ENCODE assay signal across 20 mouse cellular contexts in genomic region chr10:9338207-9338801, GRCm38 (mm10).
DNase-seq lines count a peak whose midpoint lies in the region; ATAC-seq lines count a peak whose summit lies in the region.
"Had no signal": no experiment of that assay in that cellular context is flagged by ENCODE, and none has a peak within 500 bp of the region (broad histone marks: within the 10 kb centered on the region; RNA-seq: fewer than 3 reads in every experiment).

No protein-coding gene starts in this region.

- H3K27ac ChIP-seq in forebrain, embryonic 14.5 days (ENCODE audit: low read depth, low read length), result no peak overlapping the region
- H3K27ac ChIP-seq in forebrain, embryonic 15.5 days (replicated peaks), result no peak overlapping the region
- no peak overlapping the region for H3K27ac ChIP-seq in hindbrain, embryonic 12.5 days
- H3K27ac ChIP-seq in hindbrain, embryonic 14.5 days, result no peak overlapping the region
- H3K27ac ChIP-seq in neural tube, embryonic 11.5 days (ENCODE audit: low read depth, low read length), result no peak overlapping the region
- H3K27ac ChIP-seq in neural tube, embryonic 15.5 days (replicated peaks), result no peak overlapping the region
- H3K27ac ChIP-seq: embryonic facial prominence, embryonic 10.5 days; hindbrain, embryonic 15.5 days had no signal

- H3K9ac ChIP-seq in forebrain, embryonic 14.5 days (ENCODE audit: low read length), result no peak overlapping the region
- no peak overlapping the region for H3K9ac ChIP-seq in forebrain, embryonic 15.5 days (replicated peaks)
- H3K9ac ChIP-seq in hindbrain, embryonic 12.5 days, result no peak overlapping the region
- no peak overlapping the region for H3K9ac ChIP-seq in hindbrain, embryonic 14.5 days
- H3K9ac ChIP-seq in neural tube, embryonic 11.5 days (ENCODE audit: low read length), result no peak overlapping the region
- H3K9ac ChIP-seq in neural tube, embryonic 15.5 days (replicated peaks), result no peak overlapping the region
- H3K9ac ChIP-seq: heart, embryonic 12.5 days; hindbrain, embryonic 15.5 days had no signal

- H3K4me3 ChIP-seq in forebrain, embryonic 14.5 days (ENCODE audit: low read depth, low read length), result no peak overlapping the region
- no peak overlapping the region for H3K4me3 ChIP-seq in forebrain, embryonic 15.5 days
- no peak overlapping the region for H3K4me3 ChIP-seq in hindbrain, embryonic 12.5 days
- no peak overlapping the region for H3K4me3 ChIP-seq in hindbrain, embryonic 14.5 days (replicated peaks; ENCODE audit: low read length)
- H3K4me3 ChIP-seq in neural tube, embryonic 11.5 days (ENCODE audit: low read depth, low read length), result no peak overlapping the region
- no peak overlapping the region for H3K4me3 ChIP-seq in neural tube, embryonic 15.5 days (replicated peaks)
- H3K4me3 ChIP-seq: embryonic facial prominence, embryonic 10.5 days; heart, embryonic 12.5 days; hindbrain, embryonic 15.5 days had no signal

- ATAC-seq in forebrain, embryonic 14.5 days, result no peak
- no peak for ATAC-seq in forebrain, embryonic 15.5 days (replicated peaks)
- 0 out of 2 replicates have a peak, but pooled peaks have one; percentile 38 for ATAC-seq in hindbrain, embryonic 12.5 days (ENCODE audit: low FRiP score)
- no peak for ATAC-seq in hindbrain, embryonic 14.5 days (ENCODE audit: low FRiP score)
- peak; percentile 87 for ATAC-seq in neural tube, embryonic 11.5 days (ENCODE audit: insufficient read depth, low FRiP score, low TSS enrichment)
- ATAC-seq in neural tube, embryonic 15.5 days (ENCODE audit: low FRiP score), result no peak
- ATAC-seq: CD4-positive, CD25-positive, alpha-beta regulatory T cell, adult 4 months had no signal

- 11% methylated on average over 8 of the region's 8 CpGs for WGBS in forebrain, embryonic 14.5 days
- WGBS in forebrain, embryonic 15.5 days, result 17% methylated on average over 8 of the region's 8 CpGs
- WGBS in hindbrain, embryonic 12.5 days, result 32% methylated on average over 8 of the region's 8 CpGs
- 27% methylated on average over 8 of the region's 8 CpGs for WGBS in hindbrain, embryonic 14.5 days
- WGBS in neural tube, embryonic 11.5 days, result 30% methylated on average over 8 of the region's 8 CpGs
- WGBS in neural tube, embryonic 15.5 days, result 21% methylated on average over 8 of the region's 8 CpGs

- no peaks in the 10 kb centered on the region for H3K36me3 ChIP-seq in forebrain, embryonic 14.5 days (ENCODE audit: control insufficient read depth, insufficient read depth, low read length)
- H3K36me3 ChIP-seq in forebrain, embryonic 15.5 days, result no peaks in the 10 kb centered on the region
- H3K36me3 ChIP-seq in hindbrain, embryonic 12.5 days, result no peaks in the 10 kb centered on the region
- H3K36me3 ChIP-seq in hindbrain, embryonic 14.5 days (replicated peaks; ENCODE audit: control insufficient read depth, insufficient read depth), result no peaks in the 10 kb centered on the region
- no peaks in the 10 kb centered on the region for H3K36me3 ChIP-seq in neural tube, embryonic 11.5 days (ENCODE audit: control insufficient read depth, insufficient read depth, low read length)
- H3K36me3 ChIP-seq in neural tube, embryonic 15.5 days, result no peaks in the 10 kb centered on the region
- H3K36me3 ChIP-seq: embryonic facial prominence, embryonic 10.5 days; G1E; heart, embryonic 12.5 days; hindbrain, embryonic 15.5 days had no signal

- peak; percentile 15 for DNase-seq in embryo, embryonic 9.5 days (ENCODE audit: extremely low spot score)
- no peak for DNase-seq in embryo, embryonic 11 days
- peak; percentile 17 for DNase-seq in forebrain, embryonic 14.5 days (ENCODE audit: low spot score)
- no peak for DNase-seq in hindbrain, embryonic 14.5 days (ENCODE audit: low spot score)
- no peak for DNase-seq in neural tube, embryonic 11.5 days (ENCODE audit: low spot score)
- DNase-seq: adrenal gland, postnatal 10 days; B cell, adult 2 months; cerebellum, adult 11-12 months; cerebellum, adult 9-10 months; cerebellum, postnatal 25 days; gastrocnemius, postnatal 14 days; kidney, adult 11 months had no signal

- no peaks in the 10 kb centered on the region for H3K27me3 ChIP-seq in forebrain, embryonic 14.5 days (replicated peaks; ENCODE audit: control insufficient read depth, insufficient read depth, low read length)
- H3K27me3 ChIP-seq in forebrain, embryonic 15.5 days, result no peaks in the 10 kb centered on the region
- no peaks in the 10 kb centered on the region for H3K27me3 ChIP-seq in hindbrain, embryonic 12.5 days
- no peaks in the 10 kb centered on the region for H3K27me3 ChIP-seq in hindbrain, embryonic 14.5 days (ENCODE audit: control insufficient read depth, insufficient read depth, low read length)
- H3K27me3 ChIP-seq in neural tube, embryonic 11.5 days (ENCODE audit: control insufficient read depth, insufficient read depth, low read length), result no peaks in the 10 kb centered on the region
- no peaks in the 10 kb centered on the region for H3K27me3 ChIP-seq in neural tube, embryonic 15.5 days (replicated peaks)
- H3K27me3 ChIP-seq: heart, embryonic 12.5 days; hindbrain, embryonic 15.5 days had no signal

- H3K4me1 ChIP-seq in forebrain, embryonic 14.5 days (ENCODE audit: control insufficient read depth, insufficient read depth, low read length), result peaks cover 12% of the 10 kb centered on the region
- H3K4me1 ChIP-seq in forebrain, embryonic 15.5 days, result peaks cover 7% of the 10 kb centered on the region
- H3K4me1 ChIP-seq in hindbrain, embryonic 12.5 days, result peaks cover 13% of the 10 kb centered on the region
- no peaks in the 10 kb centered on the region for H3K4me1 ChIP-seq in hindbrain, embryonic 14.5 days (replicated peaks; ENCODE audit: control insufficient read depth, insufficient read depth, low read length)
- H3K4me1 ChIP-seq in neural tube, embryonic 11.5 days (ENCODE audit: control insufficient read depth, insufficient read depth, low read length), result no peaks in the 10 kb centered on the region
- peaks cover 5% of the 10 kb centered on the region for H3K4me1 ChIP-seq in neural tube, embryonic 15.5 days
- H3K4me1 ChIP-seq: embryonic facial prominence, embryonic 10.5 days; heart, embryonic 12.5 days had no signal

- no peak overlapping the region for H3K4me2 ChIP-seq in forebrain, embryonic 14.5 days (ENCODE audit: low read length)
- H3K4me2 ChIP-seq in forebrain, embryonic 15.5 days (replicated peaks), result no peak overlapping the region
- no peak overlapping the region for H3K4me2 ChIP-seq in hindbrain, embryonic 12.5 days (replicated peaks)
- no peak overlapping the region for H3K4me2 ChIP-seq in hindbrain, embryonic 14.5 days (replicated peaks)
- H3K4me2 ChIP-seq in neural tube, embryonic 11.5 days (ENCODE audit: low read depth), result no peak overlapping the region
- H3K4me2 ChIP-seq in neural tube, embryonic 15.5 days, result no peak overlapping the region
- H3K4me2 ChIP-seq: heart, embryonic 12.5 days; hindbrain, embryonic 15.5 days had no signal

- H3K9me3 ChIP-seq in forebrain, embryonic 14.5 days (replicated peaks; ENCODE audit: control insufficient read depth, low read length), result no peaks in the 10 kb centered on the region
- no peaks in the 10 kb centered on the region for H3K9me3 ChIP-seq in forebrain, embryonic 15.5 days
- no peaks in the 10 kb centered on the region for H3K9me3 ChIP-seq in hindbrain, embryonic 12.5 days (replicated peaks)
- H3K9me3 ChIP-seq in hindbrain, embryonic 14.5 days (ENCODE audit: control insufficient read depth, low read length), result no peaks in the 10 kb centered on the region
- H3K9me3 ChIP-seq in neural tube, embryonic 11.5 days (ENCODE audit: control insufficient read depth, low read length), result no peaks in the 10 kb centered on the region
- H3K9me3 ChIP-seq in neural tube, embryonic 15.5 days (replicated peaks), result no peaks in the 10 kb centered on the region
- H3K9me3 ChIP-seq: embryonic facial prominence, embryonic 10.5 days; heart, embryonic 12.5 days; hindbrain, embryonic 15.5 days had no signal

Comparison
In these comparisons a context has a peak if more than half of its experiments do, and no peak if none do; other contexts are left out.
1. DNase-seq: peak in embryo, embryonic 9.5 days (single experiment) and forebrain, embryonic 14.5 days (single experiment); none in embryo, embryonic 11 days (single experiment), hindbrain, embryonic 14.5 days (single experiment) and neural tube, embryonic 11.5 days (single experiment).
2. ATAC-seq: peak in hindbrain, embryonic 12.5 days (single experiment) and neural tube, embryonic 11.5 days (single experiment); none in forebrain, embryonic 14.5 days (single experiment), forebrain, embryonic 15.5 days (single experiment), hindbrain, embryonic 14.5 days (single experiment) and neural tube, embryonic 15.5 days (single experiment).